Mouse (Mus musculus) heart, postnatal 0 days (tissue): ENCODE data around the gene Eya3.

Experiments used
- CTCF ChIP-seq: IDR thresholded peaks from 2 replicates; pipeline ENCODE4 v1.5.1; 2016; ENCODE audit warnings: antibody characterized with exemption, control low read depth, low read depth
- EP300 ChIP-seq: IDR thresholded peaks from 2 replicates; pipeline ENCODE4 v1.6.1; 2016; ENCODE audit warnings: antibody characterized with exemption, low read depth

- TF ChIP-seq CTCF (no peak), EP300 (no peak)
Measured at GRCm38 (mm10) chr4:132621287-132622068, 17.3 kb upstream of the Eya3 start.
